Mouse (Mus musculus): ENCODE measurements around the gene Btbd18.
"Not testable (repeated sequence)": the region's sequence is repeated elsewhere in the genome, so short reads cannot be mapped to it uniquely, and the experiment has no call there.

Gene Btbd18

GRCm38 (mm10) chr2:84647051-84647568 lies 11.8 kb upstream of the Btbd18 start:
- no peak for DNase-seq (ENCODE audit: low read depth, low spot score)

GRCm38 (mm10) chr2:84648369-84648768 lies 10.5 kb upstream of the Btbd18 start:
- DNase-seq (ENCODE audit: low read depth, low spot score): no peak

GRCm38 (mm10) chr2:84649674-84650073 lies 9.2 kb upstream of the Btbd18 start:
- no peak for DNase-seq (ENCODE audit: low read depth, low spot score)

GRCm38 (mm10) chr2:84650464-84651195 lies 8.2 kb upstream of the Btbd18 start, which contains the start of gene Ctnnd1:
Gene Ctnnd1, minus strand, starts transcription at chr2:84650765.
- DNase-seq (ENCODE audit: low read depth, low spot score): no peak

- no peak for DNase-seq (ENCODE audit: low read depth, low spot score)
These were observed 5.5 kb upstream of the Btbd18 start for GRCm38 (mm10) chr2:84653354-84653753.

- no peak for DNase-seq (ENCODE audit: low read depth, low spot score)
These were observed 3.0 kb upstream of the Btbd18 start for GRCm38 (mm10) chr2:84655864-84656263.

- DNase-seq (ENCODE audit: low read depth, low spot score): peak; percentile 67
These were observed 1.4 kb downstream of the Btbd18 start for GRCm38 (mm10) chr2:84660253-84660652.

- peak; percentile 56 for DNase-seq (ENCODE audit: low read depth, low spot score)
These were observed 4.0 kb downstream of the Btbd18 start for GRCm38 (mm10) chr2:84662866-84663265.

GRCm38 (mm10) chr2:84666081-84666480 lies 7.2 kb downstream of the Btbd18 start:
- DNase-seq (ENCODE audit: low read depth, low spot score): no peak

- DNase-seq (ENCODE audit: low read depth, low spot score): no peak
These were observed 11.1 kb downstream of the Btbd18 start for GRCm38 (mm10) chr2:84669828-84670568.

GRCm38 (mm10) chr2:84670569-84670933 lies 11.7 kb downstream of the Btbd18 start, which contains the start of gene Selenoh:
Gene Selenoh, minus strand, starts transcription at chr2:84670770.
- peak; percentile 91 for DNase-seq (ENCODE audit: low read depth, low spot score)

- DNase-seq (ENCODE audit: low read depth, low spot score): not testable (repeated sequence)
These were observed 12.7 kb downstream of the Btbd18 start for GRCm38 (mm10) chr2:84671535-84671934.

- no peak for DNase-seq (ENCODE audit: low read depth, low spot score)
These were observed 18.5 kb downstream of the Btbd18 start for GRCm38 (mm10) chr2:84677270-84677967.

GRCm38 (mm10) chr2:84677968-84678880 lies 19.3 kb downstream of the Btbd18 start, which contains the start of the genes Gm28635 and Med19:
Gene Gm28635, minus strand, starts transcription at chr2:84678041.
Gene Med19, plus strand, starts transcription at chr2:84678402.
- DNase-seq (ENCODE audit: low read depth, low spot score): peak; percentile 99

- peak; percentile 14 for DNase-seq (ENCODE audit: low read depth, low spot score)
These were observed 20.1 kb downstream of the Btbd18 start, which contains the start of gene Tmx2 for GRCm38 (mm10) chr2:84679016-84679415. Gene Tmx2, minus strand, starts transcription at chr2:84679140.

GRCm38 (mm10) chr2:84682605-84683183 lies 23.8 kb downstream of the Btbd18 start:
- no peak for DNase-seq (ENCODE audit: low read depth, low spot score)

- DNase-seq (ENCODE audit: low read depth, low spot score): no peak
These were observed 29.4 kb downstream of the Btbd18 start for GRCm38 (mm10) chr2:84688080-84688844.

GRCm38 (mm10) chr2:84690050-84690449 lies 31.2 kb downstream of the Btbd18 start:
- DNase-seq (ENCODE audit: low read depth, low spot score): no peak

- no peak for DNase-seq (ENCODE audit: low read depth, low spot score)
These were observed 36.3 kb downstream of the Btbd18 start for GRCm38 (mm10) chr2:84695007-84695695.

All from CD4-positive helper T cell, adult 2 months (primary cell).